Mouse (Mus musculus) regulatory T cell (primary cell): ENCODE data around the gene Mpped2.

Source experiments
- in situ Hi-C: fragments of 300-600 bp; cut with MboI, MseI; formaldehyde crosslinking; loops from one replicate; pipeline ENCODE4 v1.15.1; 2025; ENCODE audit warnings: high pct_unique_total_duplicates

The Mpped2 gene

DNA sequence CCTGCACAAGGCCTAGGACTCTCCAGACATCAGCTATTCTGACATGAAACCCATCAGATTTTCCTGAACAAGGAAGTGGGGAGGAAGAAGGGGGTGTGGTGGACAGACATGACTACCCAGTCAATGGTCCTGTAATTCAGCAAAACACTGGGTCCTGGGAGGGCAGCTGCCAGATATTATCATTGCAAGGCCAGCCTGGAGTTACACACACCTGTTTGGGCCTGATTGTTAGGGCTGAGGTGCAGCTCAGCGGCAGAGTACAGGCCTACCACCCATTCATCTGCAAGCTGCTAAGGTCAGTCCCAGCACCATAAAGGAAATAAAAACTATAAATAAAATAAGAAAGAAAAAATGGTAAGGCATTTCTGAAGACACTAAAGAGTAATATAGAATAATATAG is 52.3 kb downstream of the Mpped2 start:
- in situ Hi-C loops, result no loop called here

DNA sequence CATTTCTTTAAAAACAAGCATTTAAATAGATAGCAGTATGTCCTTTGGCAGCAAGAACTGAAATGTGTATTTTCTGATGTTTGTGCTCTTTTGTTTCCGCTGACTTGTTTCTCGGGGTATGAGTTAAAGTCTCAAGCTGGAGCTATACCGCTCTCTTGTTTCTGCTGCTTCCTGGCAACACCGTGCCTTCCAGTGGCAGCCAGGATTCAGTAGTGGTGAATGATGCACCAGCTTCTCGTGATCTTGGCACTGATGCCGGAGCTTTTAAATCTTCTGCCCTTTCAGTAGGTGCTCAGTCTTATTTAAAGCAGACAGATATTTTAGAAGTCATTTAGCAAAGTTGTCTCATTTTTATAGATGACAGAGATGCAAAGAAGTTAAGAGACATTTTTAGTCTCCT is 53.1 kb downstream of the Mpped2 start:
- in situ Hi-C loops, result no loop called here

DNA sequence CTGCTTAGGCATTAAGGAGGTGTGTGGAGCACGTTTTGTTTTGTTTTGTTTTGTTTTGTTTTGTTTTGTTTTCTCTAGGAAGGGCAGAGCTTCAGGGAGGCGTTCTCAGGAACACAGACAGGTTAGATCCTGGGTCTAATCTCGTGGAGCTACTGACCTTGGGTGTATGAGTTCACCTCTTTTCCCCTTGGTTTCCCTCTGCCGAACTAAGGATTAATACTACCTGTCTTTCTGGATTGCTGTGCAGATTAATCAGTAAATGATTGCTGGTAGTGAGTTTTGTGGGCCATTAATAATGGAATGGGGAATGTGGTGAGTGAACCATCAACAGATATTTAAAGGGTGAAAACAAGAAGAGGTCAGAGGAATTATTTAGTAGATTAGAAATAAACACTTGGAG is 53.8 kb downstream of the Mpped2 start:
- in situ Hi-C loops, result no loop called here

DNA sequence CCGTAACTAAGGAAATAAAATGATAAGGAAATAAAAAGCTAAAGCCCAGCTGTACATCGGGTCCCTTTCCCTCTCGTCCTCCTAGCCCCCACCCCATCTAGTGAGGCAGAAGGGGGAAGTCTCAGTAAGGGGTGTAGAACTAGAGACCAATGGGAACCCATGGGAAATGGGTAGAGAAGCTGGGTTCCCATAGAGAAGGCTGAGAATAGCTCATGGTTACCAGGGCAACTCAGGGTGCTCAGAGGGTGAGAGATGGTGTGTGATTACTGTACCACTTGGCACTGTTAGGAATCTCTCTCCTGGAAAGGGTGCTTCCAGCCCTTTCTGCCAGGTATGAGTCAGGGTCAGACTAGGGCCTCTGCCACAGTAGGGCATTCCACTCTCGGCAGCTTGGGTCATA is 54.3 kb downstream of the Mpped2 start:
- in situ Hi-C loops, result no loop called here

DNA sequence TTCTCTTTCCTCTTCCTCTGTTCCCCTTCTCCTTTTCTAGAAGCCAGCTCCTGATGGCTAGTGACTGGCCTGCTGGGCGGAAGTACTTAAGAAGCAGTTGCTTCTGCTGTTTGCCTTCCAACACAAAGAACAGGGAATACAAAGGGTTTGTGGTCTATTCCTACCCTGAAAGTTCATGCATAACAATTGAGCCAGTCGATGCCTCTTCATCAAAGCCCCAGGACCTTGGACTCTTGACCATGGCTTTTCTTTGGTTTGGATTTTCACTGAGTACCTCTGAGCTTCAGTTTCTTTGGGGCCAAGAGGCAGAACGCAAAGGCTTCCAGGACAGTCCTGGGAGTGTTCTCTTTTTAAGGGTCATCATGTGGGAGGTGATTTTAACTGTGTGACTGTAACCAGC is 57.8 kb downstream of the Mpped2 start:
- in situ Hi-C loops, result no loop called here

DNA sequence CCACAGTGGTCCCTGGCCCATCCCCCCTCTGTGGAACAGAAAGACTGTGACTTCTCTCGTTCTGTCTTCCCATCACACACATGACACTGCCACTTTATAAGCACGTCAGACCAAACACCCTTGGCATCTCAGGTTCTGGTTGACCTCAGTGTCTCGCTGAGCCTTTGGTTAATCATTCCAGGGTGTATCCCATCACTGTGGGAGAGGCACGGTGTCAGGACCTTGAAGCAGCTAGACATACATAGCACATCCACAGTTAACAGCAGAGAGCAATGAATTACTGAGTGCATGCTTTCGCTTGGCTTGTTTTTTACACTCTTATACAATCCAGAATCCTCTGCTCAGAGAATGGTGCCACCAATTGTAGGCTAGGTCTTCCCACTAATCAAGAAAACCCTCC is 60.6 kb downstream of the Mpped2 start:
- in situ Hi-C loops, result no loop called here

DNA sequence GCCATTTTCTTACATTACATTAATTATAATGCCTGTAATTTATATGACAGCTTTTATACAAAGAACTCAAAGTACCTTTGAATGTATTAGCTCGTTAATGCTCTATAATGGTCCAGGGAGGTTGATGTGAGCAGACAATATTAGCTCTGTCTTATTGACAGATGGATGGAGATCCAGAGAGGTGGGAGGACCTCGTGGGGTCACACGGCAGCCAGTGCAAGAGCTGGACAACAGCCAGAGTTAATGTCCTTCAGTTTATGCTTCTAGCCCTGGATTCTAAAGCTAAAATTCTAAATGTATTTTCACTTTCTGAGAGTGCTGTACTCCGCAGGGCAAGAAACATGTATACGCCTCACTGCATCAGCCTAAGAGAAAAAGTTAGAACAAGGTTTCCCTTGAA is 61.6 kb downstream of the Mpped2 start:
- in situ Hi-C loops, result no loop called here

DNA sequence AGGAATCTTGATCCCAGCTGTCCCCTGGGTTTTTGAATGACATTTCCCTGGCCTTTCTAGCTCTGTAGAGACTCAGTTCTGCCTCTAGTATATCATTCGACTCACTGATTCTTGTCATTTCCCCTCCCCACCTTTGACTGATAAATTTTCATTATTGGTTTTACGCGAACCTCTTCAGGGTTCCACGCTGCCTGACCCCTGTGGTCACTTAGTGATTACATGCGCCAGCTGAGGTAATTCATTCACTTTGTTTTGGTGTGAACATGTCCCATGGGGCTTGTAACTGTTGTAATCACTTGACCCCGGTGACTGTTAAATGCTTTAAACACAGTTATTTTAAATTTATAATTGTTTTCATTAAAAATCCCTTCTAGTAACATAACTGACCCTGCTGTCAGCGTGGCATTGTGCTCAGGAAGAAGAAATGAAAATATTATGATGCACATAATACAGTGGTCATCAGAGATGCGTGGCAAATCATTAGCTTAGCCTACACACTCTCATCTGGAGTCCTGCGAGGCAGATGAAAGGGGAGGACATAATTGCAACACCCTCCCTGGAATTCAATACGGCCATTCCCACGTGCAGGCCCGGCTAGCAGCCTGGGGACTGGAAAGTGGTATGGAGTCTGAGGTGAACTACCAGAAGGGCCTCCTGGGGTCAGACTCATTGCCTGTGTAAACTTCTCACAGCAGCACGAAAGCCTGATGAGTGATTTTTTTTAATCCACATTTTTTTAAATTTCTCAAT is 63.5 kb downstream of the Mpped2 start:
- in situ Hi-C loops, result no loop called here

DNA sequence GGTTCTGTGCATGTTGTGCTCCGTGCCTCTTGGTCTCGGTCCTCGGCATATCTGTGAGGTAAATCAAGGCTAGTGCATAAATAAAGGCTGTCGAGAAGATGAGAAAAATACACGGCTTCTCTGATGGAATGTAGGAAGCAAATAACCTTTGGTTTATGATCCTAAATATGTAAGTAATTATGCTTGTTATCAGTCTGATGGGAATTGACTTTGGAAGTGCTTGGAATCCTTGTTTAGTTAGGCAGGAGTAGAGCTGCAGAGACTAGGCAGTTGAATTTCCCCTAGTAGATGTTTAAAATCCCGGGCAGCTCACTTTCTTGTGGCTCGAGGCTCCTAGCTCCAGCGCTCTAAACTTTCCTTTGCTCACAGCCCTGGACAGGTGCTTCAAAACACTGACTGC is 69.9 kb downstream of the Mpped2 start:
- in situ Hi-C loops, result no loop called here

DNA sequence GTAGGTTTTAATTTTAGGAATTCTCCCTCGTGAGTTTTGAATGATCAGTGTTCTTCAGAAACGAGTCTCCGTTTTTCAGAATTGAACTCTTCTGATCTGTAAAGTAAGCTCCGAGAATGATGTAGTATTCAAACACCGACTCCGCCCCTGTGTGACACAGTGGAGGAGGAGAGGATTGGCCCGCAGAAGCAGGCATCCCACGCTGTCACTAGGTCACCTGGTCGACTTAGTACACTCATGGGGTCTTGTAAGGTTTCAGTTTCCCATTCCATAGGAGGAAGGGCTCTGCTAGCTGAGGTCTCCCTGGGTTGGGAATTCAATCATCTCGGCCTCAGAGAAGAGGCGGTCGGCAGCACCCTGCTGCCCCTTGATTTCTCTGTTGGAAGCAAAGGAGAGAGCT is 76.2 kb downstream of the Mpped2 start:
- in situ Hi-C loops, result no loop called here

DNA sequence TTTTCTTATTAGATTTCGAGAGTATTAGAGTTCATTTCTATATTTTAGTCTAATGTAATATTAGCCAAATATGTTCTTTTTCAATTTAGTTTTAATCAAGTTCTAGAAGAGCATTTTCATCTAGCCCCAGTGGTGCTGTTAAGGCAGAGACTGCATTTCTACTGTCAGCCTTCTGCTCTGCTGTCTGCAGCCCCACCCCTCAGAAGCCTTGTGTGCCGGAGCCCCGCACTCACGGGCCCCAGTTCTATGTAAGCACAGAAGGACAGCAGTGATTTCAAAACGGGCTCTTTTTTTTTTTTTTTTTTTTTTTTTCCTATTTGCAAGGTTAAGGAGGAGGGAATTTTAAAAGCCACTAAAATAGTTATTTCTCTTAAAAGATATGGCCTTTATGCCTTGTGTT is 79.6 kb downstream of the Mpped2 start:
- in situ Hi-C loops, result no loop called here

DNA sequence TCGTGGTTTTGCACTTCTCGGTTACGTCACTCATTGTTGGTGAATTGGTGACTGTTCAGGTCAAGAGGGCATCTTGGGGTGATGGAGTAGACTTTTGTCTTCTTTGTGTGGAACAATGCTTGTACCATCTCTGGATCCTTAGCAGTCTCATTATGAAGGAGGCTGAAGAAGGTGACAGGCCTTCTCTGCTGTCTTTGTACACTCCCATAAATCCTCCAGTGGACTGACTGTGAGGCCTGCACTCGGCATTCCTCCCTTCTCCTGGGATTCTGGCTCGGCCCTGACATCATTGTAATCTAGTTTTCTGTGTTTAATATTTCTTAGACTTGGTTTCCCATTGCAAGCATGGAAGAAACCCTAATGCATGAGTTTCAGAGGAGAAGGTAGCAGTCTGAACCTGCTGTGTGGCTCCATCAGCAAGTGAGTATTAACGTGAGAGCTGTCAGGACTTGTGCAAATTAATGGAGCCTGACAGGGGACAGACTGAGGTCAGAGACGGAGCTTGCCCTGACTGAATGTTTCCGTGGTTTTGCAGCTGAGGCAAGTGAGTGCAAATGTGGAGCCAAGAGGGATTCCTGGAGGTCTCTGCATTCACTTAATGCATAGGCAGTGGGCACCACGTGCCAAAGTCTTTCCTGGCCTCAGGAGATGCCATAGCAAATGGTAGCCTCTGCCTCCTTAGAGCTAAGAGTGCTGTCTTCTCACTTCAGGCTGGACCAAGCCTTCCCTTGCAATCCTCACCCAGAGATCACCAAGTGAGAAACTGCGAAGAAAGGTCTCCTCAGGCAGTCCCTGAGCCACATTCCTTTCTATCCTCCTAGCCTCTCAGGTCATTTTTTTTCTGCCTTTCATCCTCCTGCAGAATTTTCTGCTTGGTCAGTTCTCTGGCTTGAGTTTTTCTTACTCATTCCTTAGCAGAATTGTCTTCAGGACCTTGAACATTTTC is 81.5 kb downstream of the Mpped2 start:
- in situ Hi-C loops, result no loop called here

DNA sequence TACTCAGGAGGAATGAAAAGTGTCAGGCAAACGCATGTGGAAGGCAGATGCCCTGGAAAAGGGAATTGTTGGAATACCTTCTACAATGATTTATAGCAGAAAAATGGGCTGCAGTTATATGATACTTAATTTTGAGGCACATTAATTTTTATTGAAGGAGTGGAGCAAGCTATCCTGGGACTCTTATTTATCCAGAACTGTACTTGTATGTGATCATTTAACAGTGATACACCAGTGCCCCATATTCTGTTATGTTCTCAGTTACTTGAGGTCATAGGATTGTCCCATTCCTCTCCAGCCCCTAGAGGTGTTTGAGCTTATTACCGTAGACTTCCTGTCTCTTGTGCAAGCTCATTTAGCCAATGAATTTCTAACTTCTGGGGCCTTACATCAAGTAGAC is 82.9 kb downstream of the Mpped2 start:
- in situ Hi-C loops, result no loop called here

DNA sequence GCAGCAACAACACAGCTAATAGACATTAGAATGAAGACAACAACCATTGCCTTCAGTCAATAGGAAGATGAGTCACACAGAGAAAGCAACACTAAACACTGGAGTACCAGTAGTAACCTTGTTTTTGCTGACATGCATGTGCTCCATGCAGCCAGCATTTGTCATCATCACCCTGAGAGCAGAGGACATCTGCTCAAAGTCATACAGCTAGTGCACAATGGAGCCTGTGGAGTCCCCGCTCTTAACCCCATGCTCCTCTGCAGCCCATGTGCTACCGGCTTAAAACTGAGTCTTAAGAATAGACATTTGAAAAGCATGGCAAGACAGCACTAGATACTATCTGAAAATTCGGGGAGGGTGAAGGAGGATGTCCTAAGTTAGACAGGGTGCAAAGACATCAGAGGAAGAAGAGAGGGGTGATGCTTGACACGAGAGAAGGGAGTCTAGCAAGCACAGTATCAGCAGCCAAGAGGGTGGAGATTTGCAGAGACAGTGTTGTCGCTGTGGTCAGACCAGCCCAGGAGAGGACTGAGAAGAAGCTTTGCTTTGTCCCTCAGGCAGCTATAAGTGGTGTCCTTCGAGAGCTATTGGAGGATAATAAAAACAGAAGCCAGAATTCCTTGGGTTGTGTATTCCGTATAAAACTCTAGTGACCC is 85.9 kb downstream of the Mpped2 start:
- in situ Hi-C loops, result no loop called here

DNA sequence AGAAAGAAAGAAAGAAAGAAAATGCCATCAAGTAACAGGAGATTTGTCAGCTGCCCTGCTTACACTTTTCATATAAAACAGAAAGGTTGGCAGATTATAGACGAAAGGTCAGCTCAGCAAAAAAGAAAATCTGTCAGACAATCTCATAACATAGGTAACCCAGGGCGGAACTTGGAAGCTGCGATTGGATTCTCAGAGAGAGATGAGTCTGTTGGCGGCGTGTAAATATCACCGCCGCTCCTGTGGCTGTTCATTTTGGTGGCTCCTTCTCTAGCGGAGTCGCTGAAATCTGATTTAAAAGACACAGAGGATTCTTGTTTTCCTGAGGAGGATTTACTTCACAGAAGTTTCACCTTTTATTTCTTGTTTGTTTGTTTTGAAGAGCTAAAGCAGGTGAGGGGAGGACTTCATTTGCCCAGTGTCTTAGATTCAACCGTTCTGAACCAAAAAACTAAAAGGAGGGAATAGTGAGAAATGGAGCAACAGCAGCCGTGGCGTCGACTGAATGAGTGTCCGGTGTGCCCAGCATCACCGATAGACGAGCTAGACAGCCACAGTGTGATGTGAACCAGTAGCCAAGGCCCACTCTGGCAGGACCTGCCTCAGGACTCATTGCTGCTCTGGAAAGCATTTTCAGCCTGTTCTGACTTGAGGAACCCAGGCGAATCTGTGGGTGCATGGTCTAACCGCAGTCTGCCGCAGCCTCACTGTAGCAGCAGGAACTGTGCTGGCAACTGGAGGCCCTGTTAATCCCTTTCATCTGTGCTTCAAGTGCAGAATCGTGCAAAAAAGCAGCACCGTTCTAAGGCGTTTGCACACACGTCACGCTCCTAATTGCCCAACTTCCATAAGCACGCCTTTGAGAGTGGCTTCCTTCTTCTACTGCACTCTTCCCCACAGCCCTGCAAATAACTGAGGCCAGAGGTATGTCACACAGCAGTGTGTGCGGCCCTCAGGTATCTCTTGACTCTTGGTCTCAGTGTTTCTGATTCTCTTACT is 88.4 kb downstream of the Mpped2 start:
- in situ Hi-C loops, result no loop called here

DNA sequence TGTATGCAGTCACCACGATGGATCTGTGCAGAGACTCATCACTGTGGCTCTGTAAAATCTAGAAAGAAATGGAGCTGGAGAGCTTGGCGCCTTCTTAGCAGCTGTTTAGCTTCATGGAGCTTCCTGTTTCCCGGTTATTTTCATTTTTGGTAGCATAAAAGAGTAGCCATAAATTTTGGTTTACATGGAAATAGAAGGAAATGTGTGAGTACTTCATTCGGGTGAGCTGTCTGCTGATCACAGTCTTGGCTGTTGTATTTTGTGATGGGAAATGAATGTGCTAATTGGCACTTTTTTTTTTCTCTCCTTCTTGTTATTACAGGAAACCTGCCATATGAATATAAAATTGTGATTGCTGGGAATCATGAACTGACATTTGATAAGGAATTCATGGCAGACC is 90.2 kb downstream of the Mpped2 start:
- in situ Hi-C loops, result no loop called here

DNA sequence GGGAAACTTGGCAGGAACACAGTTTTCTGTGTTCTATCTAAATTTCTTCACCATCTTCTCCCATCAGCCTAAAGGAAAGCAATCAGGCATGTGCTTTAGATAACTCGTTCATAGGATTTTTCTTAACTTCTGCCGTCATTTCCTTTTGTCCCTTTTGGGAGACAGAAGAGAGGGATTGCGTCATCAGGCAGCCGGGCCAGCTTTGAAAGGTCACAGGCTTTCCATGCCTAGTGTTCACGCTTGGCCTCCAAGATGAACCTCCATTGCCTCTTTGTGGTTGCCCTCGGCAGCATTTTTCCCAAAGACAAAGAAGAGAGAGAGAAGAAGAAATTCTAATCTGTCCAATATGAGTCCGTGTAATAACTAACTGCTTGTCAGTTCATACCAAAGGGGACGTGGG is 95.0 kb downstream of the Mpped2 start:
- in situ Hi-C loops, result no loop called here

DNA sequence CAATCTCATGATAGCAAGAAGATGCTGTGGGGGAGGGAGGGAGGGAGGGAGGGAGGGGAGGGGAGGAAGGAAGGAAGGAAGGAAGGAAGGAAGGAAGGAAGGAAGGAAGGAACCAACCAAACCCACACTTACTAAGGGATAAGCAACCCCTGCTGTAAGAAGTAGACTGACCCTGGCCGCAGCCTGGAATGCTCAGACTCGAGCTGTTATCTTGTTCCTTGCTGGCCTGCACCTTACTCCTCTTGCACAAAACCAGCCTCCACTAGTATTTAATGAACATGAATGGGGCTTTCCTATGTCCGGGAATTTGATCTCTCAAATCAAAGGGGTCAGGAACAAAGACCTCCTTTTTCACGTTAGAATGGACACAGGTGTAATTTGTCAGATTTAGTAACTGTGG is 95.5 kb downstream of the Mpped2 start:
- in situ Hi-C loops, result no loop called here

DNA sequence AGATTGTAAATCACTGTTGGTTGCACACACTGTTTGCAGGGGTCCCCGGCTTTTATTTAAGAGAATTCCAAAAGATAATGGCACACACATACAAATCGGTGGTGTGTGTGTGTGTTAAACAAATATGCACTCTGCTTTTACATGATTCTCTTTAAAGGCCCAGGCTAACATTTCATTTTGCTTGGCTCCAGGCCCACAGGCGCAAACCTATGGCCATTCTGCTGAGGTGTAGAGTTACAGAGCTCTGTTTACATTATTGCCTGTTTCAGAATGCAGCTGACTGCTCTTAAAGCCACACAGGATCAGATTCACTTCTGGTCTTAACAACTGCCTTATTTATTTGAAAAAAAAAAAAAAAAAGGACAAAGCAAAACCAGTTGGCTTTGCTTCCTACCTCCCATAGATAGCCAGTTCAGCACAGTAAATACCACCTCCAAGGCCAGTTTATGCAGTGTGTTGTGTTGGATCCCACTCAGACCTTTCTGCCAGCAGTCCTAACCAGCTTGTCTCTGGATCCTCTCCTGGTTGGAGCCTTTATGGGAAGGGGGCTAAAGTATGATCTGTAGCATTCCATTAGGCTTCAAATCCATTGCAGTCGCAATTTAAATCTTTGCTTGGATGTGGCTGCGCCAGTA is 96.7 kb downstream of the Mpped2 start:
- in situ Hi-C loops, result no loop called here

DNA sequence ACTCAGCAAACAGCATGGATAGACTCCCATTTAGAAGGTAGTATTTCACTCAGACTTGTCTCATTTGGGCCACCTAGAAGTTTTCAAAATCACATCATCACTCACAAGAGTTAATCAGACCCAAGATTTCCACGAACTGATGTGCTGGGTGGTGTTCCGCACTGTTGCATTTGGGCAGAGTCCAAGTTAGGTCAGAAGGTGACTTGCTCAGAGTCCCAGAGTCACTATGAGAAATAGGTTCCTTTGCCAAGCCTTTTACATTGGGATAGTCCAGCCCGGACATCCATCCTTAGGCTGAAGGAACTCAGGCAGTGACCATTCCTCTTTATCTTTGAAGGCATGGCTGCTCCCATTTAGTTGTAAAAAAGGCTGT is 97.2 kb downstream of the Mpped2 start:
- in situ Hi-C loops, result no loop called here

DNA sequence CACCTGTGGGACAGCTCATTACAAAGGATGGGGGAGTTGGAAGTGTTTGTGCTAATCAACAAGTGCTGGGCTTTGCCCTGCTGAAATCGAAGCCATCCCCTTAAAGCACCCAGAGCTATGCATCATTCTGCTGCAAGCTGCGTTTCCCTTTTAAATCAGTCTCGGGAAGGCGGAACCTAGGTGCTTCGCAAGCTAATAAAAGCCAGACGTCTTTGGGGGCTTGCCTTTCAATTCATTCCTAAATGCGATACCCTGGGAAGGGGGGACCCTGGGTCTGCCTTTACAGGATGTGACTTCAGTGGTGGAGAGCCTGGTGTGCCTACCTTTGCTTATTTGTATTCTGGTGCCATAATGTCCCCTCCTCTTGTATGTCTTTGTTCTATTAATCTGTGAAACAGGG is 103.2 kb downstream of the Mpped2 start:
- in situ Hi-C loops, result no loop called here
